Mouse (Mus musculus): ENCODE data around the gene Bmp7. TPM values are rescaled to one million over a fixed set of nuclear protein-coding genes. Genes with fewer than 3 reads are reported as not detected.

Bmp7 gene
- total RNA-seq, 2 experiments from 2014 or later: 0.37 to 0.74 TPM

GRCm38 (mm10) chr2:172950119-172950676, 10.1 kb upstream of the Bmp7 start:
- no peak for DNase-seq
- intact Hi-C loops (cut with DNase I): no loop called here

DNA sequence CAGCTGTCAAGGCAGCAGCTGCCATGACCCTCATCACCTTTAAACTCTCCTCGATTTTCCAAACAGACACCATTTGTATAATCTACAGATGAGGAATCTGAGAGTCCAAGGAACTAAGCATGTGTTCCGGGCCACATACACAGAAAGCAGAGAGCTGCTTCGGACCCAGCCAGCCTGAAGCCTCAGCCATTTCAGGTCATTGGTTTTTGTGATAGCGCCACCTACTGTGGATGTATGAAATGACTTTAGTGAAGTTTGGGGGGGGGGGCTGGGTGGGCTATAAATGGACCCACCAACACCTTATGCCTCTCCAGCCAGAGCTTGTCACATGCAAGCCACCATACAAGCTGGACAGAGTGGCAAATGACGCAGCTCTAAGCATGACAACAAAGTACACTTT, 8.9 kb upstream of the Bmp7 start:
- intact Hi-C loops (cut with DNase I): no loop called here

DNA sequence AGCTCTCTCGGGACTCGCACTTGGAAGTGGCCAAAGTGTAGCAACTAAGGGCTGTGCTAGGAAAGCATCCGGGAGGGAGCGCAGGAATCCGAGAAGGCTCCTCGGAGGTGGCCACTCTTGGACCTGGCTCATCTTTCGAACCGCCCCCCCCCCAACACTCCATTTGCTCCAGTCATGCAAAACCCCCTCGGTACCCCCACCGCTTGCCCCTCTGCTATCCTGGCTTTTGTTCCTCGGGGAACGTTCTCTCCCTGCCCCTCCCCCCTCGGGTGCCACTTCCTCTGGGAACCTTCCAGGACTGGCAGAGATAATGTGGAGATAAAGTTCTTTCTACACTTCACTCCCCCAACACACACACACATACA, 660 bp upstream of the Bmp7 start:
- DNase-seq: no peak
- intact Hi-C loops (cut with DNase I): no loop called here

More for the DNA sequence above, 8.9 kb upstream of the Bmp7 start:
- DNase-seq: no peak

DNA sequence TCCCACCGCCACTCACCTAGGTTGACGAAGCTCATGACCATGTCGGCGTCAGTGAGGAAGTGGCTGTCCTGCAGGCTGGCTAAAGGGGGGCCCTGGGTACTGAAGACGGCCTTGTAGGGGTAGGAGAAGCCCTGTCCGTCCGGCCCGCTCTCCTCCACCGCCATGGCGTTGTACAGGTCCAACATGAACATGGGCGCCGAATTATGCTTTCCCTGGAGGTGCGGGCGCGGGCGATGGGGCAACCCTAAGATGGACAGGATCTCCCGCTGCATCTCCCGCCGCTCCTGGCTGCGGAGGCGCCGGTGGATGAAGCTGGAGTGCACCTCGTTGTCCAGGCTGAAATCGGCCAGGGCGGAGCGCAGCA, 500 bp downstream of the Bmp7 start:
- no peak for DNase-seq
- intact Hi-C loops (cut with DNase I): no loop called here

- DNase-seq: no peak
- intact Hi-C loops (cut with DNase I): no loop called here
These were observed 1.1 kb downstream of the Bmp7 start for GRCm38 (mm10) chr2:172938761-172939638.

DNA sequence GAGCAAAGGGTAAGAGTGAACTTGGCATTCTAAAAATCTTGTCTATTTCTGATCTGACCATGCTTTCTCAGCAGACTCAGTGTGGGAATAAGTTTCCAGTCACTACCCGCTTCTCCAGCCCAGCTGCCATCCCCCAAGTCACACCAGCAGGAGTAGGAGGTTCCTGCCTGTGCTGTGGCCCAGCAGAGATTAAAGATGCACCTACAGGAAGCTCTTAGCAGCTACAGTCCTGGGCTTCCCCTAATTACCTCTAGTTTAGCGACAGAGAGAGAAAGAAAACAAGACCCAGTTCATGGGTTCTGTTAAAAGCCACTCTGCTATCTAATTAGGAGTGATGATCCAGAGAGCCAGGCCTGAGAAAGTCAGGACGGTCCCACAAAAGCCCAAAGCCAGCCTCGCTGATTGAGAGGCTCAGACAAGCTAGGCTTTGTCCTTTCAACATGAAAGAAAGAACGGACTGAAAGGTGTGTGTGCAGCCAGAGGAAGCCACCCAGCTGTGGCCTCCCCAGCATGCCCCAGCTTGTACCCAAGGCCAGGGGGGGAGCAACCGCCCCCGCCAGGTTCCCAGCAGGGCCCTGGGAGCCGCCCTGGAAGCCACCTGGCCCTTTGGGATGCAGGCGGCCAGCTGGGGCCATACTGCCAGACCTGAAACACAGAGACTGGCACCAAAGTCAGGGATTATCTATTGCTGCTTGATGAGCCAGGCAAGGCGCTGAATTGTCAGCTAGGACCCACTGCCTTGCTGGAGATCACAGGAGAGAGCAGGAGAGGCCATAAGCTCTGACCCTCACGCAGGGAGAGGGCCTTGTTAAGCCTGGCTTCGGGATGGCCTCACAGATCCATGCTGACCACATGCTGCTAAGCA, 2.6 kb downstream of the Bmp7 start:
- no peak for DNase-seq
- intact Hi-C loops (cut with DNase I): no loop called here

DNA sequence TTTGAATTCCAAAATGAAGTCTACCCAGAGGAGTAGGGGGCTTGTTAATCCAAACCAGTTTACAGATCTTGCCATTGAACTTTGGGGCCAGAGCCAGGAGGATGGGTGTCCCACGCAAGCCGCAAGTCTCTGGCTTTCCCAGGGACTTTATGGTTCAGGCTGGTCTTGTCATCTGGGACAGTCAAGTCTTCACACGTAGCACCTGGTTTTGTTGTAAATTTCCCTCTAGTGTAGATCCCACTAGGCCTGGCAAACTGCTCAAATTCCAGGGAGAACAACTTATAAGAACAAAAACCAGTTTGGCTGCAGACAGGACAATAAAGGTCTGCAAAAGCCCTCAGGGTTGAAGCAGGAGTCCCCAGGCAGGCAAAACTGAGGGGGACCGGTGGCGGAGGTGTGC, 3.3 kb downstream of the Bmp7 start:
- intact Hi-C loops (cut with DNase I): no loop called here
- DNase-seq: no peak

DNA sequence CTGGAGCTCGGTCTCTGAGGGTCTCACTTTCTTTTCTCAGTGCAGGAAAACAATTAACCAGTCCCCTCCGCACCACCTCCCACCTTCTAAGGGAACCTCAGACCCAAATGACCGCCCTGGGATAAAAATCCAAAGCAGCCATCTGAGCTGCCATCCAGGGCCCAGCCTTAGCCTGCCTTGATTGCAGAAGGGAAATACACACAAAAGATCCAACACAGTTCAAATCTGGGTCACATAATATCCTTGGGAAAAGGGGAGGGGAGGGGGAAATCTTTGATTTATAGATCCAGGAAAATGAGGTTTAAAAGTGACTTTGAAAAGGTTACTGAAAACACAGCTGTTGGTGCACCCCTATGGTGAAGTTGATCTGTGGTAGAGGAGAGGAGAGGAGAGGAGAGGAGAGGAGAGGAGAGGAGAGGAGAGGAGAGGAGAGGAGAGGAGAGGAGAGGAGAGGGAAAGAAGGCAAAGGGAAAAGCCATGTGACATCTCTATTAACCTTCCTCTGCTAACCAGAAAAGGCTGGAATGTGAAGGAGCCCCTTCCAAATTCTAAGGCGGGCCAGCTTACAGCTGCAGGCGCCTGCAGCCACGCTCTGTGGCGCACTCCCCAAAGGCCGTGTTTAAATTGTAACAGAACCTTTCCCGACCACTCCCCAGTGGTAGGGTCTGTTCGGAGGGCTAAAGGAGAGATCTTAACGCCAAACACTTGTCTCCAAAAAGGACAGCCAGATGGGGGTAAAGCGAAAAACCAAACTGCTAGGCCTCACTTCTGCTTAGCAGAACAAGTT, 4.2 kb downstream of the Bmp7 start:
- no peak for DNase-seq
- intact Hi-C loops (cut with DNase I): no loop called here

DNA sequence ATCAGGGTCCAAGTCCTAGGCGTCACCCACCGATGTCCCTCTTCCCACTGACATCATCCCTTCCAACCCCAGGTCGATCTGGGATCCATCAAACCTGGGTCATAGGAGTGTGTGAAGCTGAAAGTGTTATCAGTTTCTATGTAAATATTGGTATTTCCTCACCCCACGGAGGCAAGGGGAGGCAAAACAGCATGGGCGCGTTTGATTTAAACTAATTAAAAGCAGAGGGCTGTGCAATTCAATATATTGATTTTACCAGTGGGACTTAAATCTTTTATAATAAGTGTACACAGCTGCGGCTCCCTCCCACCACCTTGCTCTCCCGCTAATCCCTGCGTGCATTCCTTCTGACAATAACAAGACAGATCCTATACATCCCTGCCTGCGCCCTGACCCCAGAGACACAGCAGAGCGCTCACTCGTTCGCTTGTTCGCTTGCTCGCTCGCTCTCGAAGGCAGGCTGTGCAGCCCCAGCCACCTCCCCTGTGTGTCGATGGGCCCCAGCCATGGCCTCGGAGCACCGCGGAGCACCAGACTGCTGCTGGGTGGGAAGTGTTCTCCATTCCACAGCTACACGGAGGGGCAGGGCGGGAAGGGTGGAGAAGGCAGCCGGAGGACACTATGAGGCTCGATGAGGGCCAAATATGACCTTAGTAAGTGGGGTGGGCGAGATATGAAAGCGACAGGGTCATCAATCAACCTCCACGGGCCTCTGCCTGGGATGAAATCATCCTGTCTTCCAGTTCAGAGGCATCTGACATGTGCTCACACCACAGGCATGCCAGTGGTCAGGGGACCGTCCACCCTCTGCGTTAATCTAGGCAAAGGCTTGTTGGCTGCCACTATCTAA, 5.0 kb downstream of the Bmp7 start:
- intact Hi-C loops (cut with DNase I): no loop called here
- no peak for DNase-seq

DNA sequence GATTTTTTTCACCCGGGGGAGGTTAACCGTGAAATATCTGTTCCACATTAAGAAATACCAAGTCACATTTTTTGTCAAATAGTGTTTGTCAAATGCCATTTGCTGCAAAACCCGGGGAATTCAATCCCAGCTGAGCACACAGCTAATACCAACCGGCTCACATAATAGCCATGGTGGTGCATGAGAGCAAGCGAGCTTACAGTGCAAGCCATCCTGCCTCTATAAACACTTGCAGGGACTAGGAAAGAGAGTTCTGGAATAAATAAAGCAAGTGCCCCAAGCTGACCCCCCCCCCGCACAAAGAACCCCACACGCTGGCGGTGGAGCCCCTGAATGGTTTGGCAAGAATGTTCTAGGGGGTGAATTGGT, 5.7 kb downstream of the Bmp7 start:
- intact Hi-C loops (cut with DNase I): no loop called here
- DNase-seq: no peak

DNA sequence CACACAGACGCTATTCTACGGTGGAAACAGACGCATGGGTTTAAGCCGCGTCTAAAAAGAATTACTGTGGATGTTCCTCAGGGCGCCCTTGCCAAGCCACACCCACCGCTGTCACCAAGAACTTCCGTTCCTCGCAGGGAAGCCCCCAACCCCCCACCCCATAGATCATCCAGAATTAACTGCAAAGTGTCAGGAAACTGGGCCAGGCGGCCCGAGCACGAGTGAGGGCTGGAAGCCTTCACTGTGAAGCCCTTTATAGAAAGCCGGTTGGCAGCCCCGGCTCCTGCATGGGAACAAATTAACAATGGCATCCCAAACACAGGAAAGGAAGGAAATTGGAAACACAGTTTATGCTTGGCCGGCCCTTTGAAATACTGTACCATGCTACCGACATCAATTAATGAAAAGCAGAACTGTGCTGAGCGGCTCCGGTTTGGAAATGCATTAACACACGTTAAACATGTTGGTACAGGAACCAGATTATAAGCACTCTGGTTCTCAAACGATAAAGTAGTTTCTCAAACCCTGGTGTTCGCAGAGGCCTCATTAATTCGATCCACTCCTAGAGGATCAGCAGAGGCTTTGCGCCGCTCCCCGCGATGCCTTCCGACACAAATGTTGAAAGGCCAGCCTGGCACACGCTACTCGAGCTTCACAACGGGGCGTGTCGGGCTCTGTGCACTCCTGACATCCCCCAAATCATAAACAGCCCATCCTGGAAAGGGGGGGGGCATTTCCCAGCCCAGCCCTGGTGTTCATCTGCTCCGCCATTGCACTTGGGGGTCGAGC, 6.3 kb downstream of the Bmp7 start:
- no peak for DNase-seq
- intact Hi-C loops (cut with DNase I): no loop called here

DNA sequence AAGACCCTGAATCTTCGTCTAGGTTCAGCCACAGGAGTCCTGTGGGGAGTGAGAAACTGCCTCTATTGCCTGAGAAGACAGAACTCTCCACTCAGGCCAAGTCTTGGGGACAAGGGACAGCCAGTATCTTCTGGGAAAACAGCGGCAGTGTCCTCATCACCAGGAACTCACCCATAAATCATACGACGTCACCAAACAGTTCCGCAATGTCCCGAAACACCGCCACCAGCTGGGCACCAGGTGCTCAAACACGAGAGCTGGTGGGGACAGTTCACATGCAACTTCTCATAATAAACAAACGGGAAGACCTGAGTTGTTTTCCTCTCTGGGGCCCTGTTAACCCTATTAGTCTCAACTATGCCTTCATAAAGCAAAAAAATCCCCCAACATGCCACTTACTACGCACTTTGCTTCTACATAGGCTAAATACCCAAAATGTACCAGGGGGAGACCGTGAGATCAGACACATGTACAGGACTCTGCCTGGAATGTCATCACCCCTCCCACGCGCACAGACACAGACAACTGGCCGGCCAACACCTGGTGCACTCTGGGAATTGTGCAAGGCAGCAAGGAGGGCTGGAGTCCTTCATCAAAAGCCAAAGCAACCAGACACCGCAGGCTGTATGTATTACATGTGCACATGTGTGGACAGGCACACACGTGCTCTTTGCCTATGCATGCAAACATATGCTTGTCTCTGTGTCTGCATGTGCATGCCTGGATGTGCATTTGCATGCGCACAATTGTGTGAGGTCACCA, 8.8 kb downstream of the Bmp7 start:
- intact Hi-C loops (cut with DNase I): no loop called here
- no peak for DNase-seq

DNA sequence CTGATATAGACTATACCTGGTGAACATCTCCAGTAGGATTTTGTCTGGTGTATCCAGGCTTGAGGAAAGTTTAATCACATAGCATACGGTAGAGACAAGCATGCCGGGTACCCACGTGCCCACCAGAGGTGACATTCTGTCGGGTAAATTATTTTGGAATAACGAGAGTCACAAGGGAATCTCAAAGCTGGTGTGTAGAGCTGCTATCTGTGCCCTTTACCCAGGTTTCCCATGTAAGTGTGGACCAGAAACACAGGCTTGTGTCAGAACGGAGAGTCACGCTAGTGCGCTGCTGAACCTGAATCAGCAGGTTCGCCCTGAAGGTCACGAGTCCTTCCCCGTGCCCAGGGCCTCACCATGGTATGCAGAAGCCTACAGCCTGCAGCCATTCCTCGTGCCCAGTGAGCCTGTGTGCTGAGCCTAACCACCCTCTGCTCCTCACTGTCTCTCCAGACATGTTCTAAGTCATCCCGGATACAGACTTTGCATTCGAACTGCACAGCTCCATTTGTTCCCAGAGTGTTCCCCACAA, 10.2 kb downstream of the Bmp7 start:
- intact Hi-C loops (cut with DNase I): no loop called here
- DNase-seq: no peak

GRCm38 (mm10) chr2:172927643-172928042, 12.5 kb downstream of the Bmp7 start:
- DNase-seq: no peak
- intact Hi-C loops (cut with DNase I): no loop called here

DNA sequence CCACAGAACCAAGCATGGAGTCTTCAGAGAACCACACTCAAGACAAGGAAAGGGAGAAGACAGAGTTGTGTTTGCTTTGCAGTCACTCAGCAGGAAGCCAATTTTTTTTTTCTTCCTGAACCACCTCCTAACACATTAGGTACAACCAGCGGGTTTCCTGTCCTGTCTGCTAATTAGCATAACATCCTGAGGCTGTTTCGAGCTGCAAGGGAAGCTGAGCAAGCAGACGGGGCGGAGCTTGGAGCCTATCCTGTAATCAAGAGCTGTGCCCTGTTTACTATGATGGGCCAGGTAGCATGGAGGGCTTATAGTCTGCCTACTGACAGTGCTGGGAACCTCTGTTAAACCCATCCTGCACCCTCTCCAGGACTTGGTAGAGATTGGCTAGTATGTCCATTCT, 13.8 kb downstream of the Bmp7 start:
- intact Hi-C loops (cut with DNase I): no loop called here

DNA sequence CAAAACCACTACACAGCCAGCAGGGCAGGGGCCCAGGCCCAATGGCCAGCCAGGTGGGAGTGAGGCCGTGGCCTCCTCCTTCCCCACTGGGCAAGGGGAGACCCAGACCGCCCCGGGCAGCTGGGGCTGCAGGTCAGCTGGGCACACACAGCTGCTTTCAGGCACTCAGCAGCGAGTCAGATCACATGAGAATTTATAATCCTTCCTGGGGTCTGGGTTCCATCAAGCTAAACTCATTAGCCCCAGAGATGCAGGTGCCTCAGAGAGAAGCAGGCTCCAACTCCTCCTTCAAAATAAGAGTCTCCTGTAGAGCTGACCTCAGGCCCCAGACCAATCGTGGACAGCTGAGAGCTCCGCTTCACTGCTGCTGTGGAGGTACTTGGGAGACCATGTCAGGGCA, 15.2 kb downstream of the Bmp7 start:
- intact Hi-C loops (cut with DNase I): no loop called here
- no peak for DNase-seq

More for the DNA sequence above, 13.8 kb downstream of the Bmp7 start:
- no peak for DNase-seq

- intact Hi-C loops (cut with DNase I): no loop called here
- peak; percentile 37 to 69 for DNase-seq
These were observed 16.9 kb downstream of the Bmp7 start for GRCm38 (mm10) chr2:172923198-172923597.

GRCm38 (mm10) chr2:172922597-172922996, 17.5 kb downstream of the Bmp7 start:
- DNase-seq: no peak
- intact Hi-C loops (cut with DNase I): no loop called here
